ENCODE assay signal across 8 mouse cellular contexts in the genomic region with DNA sequence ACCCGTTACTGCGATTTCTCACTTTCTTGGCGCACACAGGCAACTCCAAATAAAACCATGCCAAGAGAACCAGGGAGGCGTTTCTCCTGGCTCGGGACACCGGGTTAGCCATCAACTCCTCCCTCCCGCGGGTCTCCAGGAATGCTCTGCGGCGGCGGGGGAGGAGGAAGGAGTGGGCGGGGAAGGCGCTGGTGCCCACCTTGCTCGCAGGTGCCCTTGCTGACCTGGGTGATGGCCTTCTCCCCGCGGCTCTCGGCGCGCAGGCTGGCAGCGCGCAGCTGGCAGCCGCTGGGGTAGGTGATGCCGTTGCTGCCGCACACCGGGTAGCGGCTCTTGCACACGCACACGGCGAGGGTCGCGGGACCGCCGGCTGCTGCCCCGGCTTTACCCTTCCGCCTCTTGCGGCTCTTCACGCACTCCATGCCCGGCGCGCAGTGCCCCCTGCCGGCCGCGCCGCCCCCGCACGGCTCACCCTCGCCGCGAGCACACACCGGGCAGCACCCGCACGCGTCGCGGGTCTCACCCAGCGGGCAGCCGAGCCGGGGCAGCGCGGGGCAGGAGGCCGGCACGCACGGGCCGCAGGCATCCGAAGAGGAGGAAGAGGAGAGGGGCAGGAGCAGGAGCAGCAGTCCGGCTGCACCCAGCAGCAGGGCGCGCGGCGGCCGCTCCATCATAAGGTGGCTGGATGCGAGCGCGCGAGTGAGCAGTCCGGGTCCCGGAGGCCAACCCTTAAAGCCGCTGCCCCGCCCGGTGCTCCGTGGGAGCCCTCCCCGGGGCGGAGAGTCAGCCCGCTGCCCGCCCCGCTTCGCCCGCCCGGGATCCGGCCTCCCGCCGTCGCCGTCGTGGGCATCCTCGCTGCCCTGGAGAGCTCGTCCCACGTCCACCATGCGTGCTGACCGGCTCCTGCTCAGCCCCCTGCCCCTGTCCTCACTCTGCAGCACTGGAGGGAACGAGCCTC. TPM values are rescaled to one million over a fixed set of nuclear protein-coding genes. Genes with fewer than 3 reads are reported as not detected.
DNase-seq lines count a peak whose midpoint lies in the region; ATAC-seq and TF ChIP-seq lines count a peak whose summit lies in the region.

TSS of gene Igfbp7 (minus strand) at position 701 of the 958 bp plus-strand sequence.

- H3K4me1 ChIP-seq in cortical plate, adult 2 months (ENCODE audit: control insufficient read depth, insufficient read depth, low read length), result no peaks in the 10 kb centered on the region
- no peaks in the 10 kb centered on the region; the same call in 1 of the 2 replicates for H3K4me1 ChIP-seq in hindbrain, embryonic 16.5 days (ENCODE audit: control insufficient read depth, insufficient read depth, low read depth, low read length)

- H3K4me2 ChIP-seq in hindbrain, embryonic 16.5 days (ENCODE audit: low read length), result peak within 1 kb of the TSS; percentile 89

- peak; percentile 94 for ATAC-seq in hindbrain, embryonic 16.5 days

- H3K27ac ChIP-seq in cortical plate, adult 2 months (ENCODE audit: insufficient read depth, low read length), result peak within 1 kb of the TSS; percentile 89
- H3K27ac ChIP-seq in hindbrain, embryonic 16.5 days (ENCODE audit: low read depth, low read length), result no peak within 1 kb of the TSS

- DNase-seq in T-cell, adult 2 months (ENCODE audit: low spot score), result peak; percentile 23
- DNase-seq in gastrocnemius, postnatal 10 days, result peak; percentile 84
- peak; percentile 55 to 65 for DNase-seq in left cerebral cortex, adult 18-20 months (ENCODE audit: low spot score in 2 of 2)
- DNase-seq in lung, postnatal 36 days, result peak; percentile 87
- DNase-seq in right cerebral cortex, adult 18-20 months, result peak; percentile 58
- DNase-seq in urinary bladder, postnatal 14 days (ENCODE audit: low spot score), result peak; percentile 86

- WGBS in hindbrain, embryonic 16.5 days, result 7% methylated on average over 71 of the region's 101 CpGs

- no peaks in the 10 kb centered on the region for H3K27me3 ChIP-seq in hindbrain, embryonic 16.5 days (replicated peaks; ENCODE audit: control insufficient read depth, insufficient read depth, low read length)

- H3K9ac ChIP-seq in hindbrain, embryonic 16.5 days (ENCODE audit: low read depth, low read length), result peak within 1 kb of the TSS; percentile 70

- H3K36me3 ChIP-seq in hindbrain, embryonic 16.5 days (ENCODE audit: control insufficient read depth, insufficient read depth, low read length), result no peaks in the 10 kb centered on the region

- no peak for TF ChIP-seq POLR2A in cortical plate, adult 2 months (IDR thresholded peaks at IDR 0.05; ENCODE audit: extremely low read depth, insufficient read depth, low read length)

- TF ChIP-seq CTCF in cortical plate, adult 2 months (IDR thresholded peaks at IDR 0.05; ENCODE audit: extremely low read depth, insufficient read depth, low read length), result no peak

- 0 out of 2 replicates have a peak, but pooled peaks cover 2% of the 10 kb centered on the region for H3K9me3 ChIP-seq in hindbrain, embryonic 16.5 days (ENCODE audit: control insufficient read depth, low read length)

- H3K4me3 ChIP-seq in cortical plate, adult 2 months (ENCODE audit: insufficient read depth, low read length), result peak within 1 kb of the TSS; percentile 74
- H3K4me3 ChIP-seq in hindbrain, embryonic 16.5 days (ENCODE audit: low read length), result peak within 1 kb of the TSS; percentile 73

RNA-seq across cellular contexts. Expression of gene Igfbp7, which starts in this region (rescaled TPM):
- 82.1 and 88.9 TPM in 2 replicates for polyA plus RNA-seq in cortical plate, adult 2 months (2012; rRNA removed)
- total RNA-seq in gastrocnemius, postnatal 10 days (2021), result 100 to 1,000 TPM; 330 to 348 TPM
- 78.7 and 80.6 TPM in 2 replicates for polyA plus RNA-seq in hindbrain, embryonic 16.5 days (2015; fragmentation: Nextera tagmentation; extraction: Ambion mirVana)
- 10 to 100 TPM; 36.1 to 38.5 TPM for total RNA-seq in left cerebral cortex, adult 18-20 months (2021)

Comparison
In these comparisons a context has a peak if more than half of its experiments do, and no peak if none do; other contexts are left out.
1. RNA of gene Igfbp7 (total RNA-seq): 330 to 348 TPM in gastrocnemius, postnatal 10 days; 36.1 to 38.5 TPM in left cerebral cortex, adult 18-20 months; every median in the first group is over 4 times any median in the second.
2. DNase-seq: peak in every context shown above with its lines; median percentile 87 in lung, postnatal 36 days; 86 in urinary bladder, postnatal 14 days; 84 in gastrocnemius, postnatal 10 days; 60 in left cerebral cortex, adult 18-20 months; 58 in right cerebral cortex, adult 18-20 months; 23 in T-cell, adult 2 months.